Mouse (Mus musculus) activated CD4-positive, CD25-positive, alpha-beta regulatory T cell, adult 9 weeks (primary cell): ENCODE data around the gene Taf1b. TPM values are rescaled to one million over a fixed set of nuclear protein-coding genes. Genes with fewer than 3 reads are reported as not detected.

ENCODE experiments used
- polyA plus RNA-seq: library from polyadenylated mRNA; unstranded; fragments of 100-300 nt; shearing (Covaris generic); gene quantifications from one replicate; pipeline ENCODE4 v1.2.1, GENCODE M21; 2017

The Taf1b gene
- polyA plus RNA-seq, result 72.5 TPM

GRCm38 (mm10) chr12:24498150-24498840 lies at the start of gene Taf1b:
Gene Taf1b, plus strand, starts transcription at chr12:24498359.

GRCm38 (mm10) chr12:24571523-24572392 lies 73.6 kb downstream of the Taf1b start, which contains the start of gene Grhl1:
Gene Grhl1, plus strand, starts transcription at chr12:24572283.

Other genes starting within 250 kb of the Taf1b start
- 4.6 TPM for gene Grhl1, start 73.9 kb downstream of the Taf1b start, polyA plus RNA-seq
- 1.8 TPM for gene Klf11, start 152.9 kb downstream of the Taf1b start, polyA plus RNA-seq
- not detected for gene Cys1, start 183.5 kb downstream of the Taf1b start, polyA plus RNA-seq
- 46.8 TPM for gene Rrm2, start 209.9 kb downstream of the Taf1b start, polyA plus RNA-seq